Comparison of ENCODE assay signal across 8 mouse cellular contexts in the genomic region with DNA sequence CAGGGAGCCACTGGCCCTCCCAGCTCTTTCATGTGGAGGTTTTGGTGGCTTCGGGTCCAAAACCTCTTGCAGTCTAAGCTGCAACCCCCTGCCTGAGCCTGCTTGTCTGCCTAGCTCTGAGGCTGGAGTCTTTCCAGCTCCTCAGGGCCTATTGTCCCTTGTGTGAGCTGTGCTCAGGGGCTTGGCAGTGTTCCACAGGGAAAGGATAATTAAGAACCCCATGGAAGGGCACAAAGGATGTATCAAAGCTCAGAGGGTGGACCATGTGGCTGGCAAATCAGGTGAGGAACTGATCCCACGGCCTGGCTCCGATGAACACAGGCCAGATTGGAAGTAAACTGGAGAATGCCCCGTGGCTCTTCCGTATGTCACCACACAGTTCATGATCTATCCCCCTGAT. TPM values are rescaled to one million over a fixed set of nuclear protein-coding genes. Genes with fewer than 3 reads are reported as not detected.
A peak's percentile ranks its signal among the peaks of the same experiment; 100 is the strongest.
DNase-seq lines count a peak whose midpoint lies in the region; ATAC-seq and TF ChIP-seq lines count a peak whose summit lies in the region.

No protein-coding gene starts in this region.

- H3K36me3 ChIP-seq in forebrain, embryonic 13.5 days (ENCODE audit: poor library complexity, severe bottlenecking): no peaks in the 10 kb centered on the region
- no peaks in the 10 kb centered on the region for H3K36me3 ChIP-seq in intestine, embryonic 15.5 days
- H3K36me3 ChIP-seq in liver, postnatal 0 days (replicated peaks; ENCODE audit: insufficient read depth, low read length): 0 out of 2 replicates have a peak, but pooled peaks cover 3% of the 10 kb centered on the region

- TF ChIP-seq EP300 in liver, postnatal 0 days (IDR thresholded peaks at IDR 0.05; ENCODE audit: low read depth): no peak

- no peaks in the 10 kb centered on the region for H3K9me3 ChIP-seq in forebrain, embryonic 13.5 days (replicated peaks)
- no peaks in the 10 kb centered on the region for H3K9me3 ChIP-seq in intestine, embryonic 15.5 days
- H3K9me3 ChIP-seq in liver, postnatal 0 days (ENCODE audit: low read length): no peaks in the 10 kb centered on the region

- no peaks in the 10 kb centered on the region for H3K27me3 ChIP-seq in forebrain, embryonic 13.5 days
- H3K27me3 ChIP-seq in intestine, embryonic 15.5 days (replicated peaks): no peaks in the 10 kb centered on the region
- no peaks in the 10 kb centered on the region for H3K27me3 ChIP-seq in liver, postnatal 0 days (ENCODE audit: insufficient read depth, low read length)

- peaks cover 85% of the 10 kb centered on the region for H3K4me1 ChIP-seq in forebrain, embryonic 13.5 days
- peaks cover 84% of the 10 kb centered on the region for H3K4me1 ChIP-seq in intestine, embryonic 15.5 days (replicated peaks)
- peaks cover 61% of the 10 kb centered on the region for H3K4me1 ChIP-seq in liver, postnatal 0 days (ENCODE audit: insufficient read depth)

- TF ChIP-seq POLR2A in brain, embryonic 14.5 days (IDR thresholded peaks at IDR 0.05; ENCODE audit: borderline replicate concordance, extremely low read depth, insufficient read depth, insufficient read length, poor library complexity, severe bottlenecking): no peak

- H3K4me2 ChIP-seq in forebrain, embryonic 13.5 days: peak overlapping the region; percentile 38
- no peak overlapping the region for H3K4me2 ChIP-seq in intestine, embryonic 15.5 days (replicated peaks)
- H3K4me2 ChIP-seq in liver, postnatal 0 days (ENCODE audit: low read depth, low read length): no peak overlapping the region

- intact Hi-C loops in heart, postnatal 36 days (cut with DNase I): no loop called here

- peak; percentile 58 to 63 for DNase-seq in heart, adult 18-20 months
- DNase-seq in heart, postnatal 36 days: no peak
- peak; percentile 98 for DNase-seq in brain, embryonic 14.5 days (ENCODE audit: low read depth)
- no peak for DNase-seq in liver, postnatal 0 days
- no peak for DNase-seq in T-cell, adult 2 months (ENCODE audit: low spot score)

- no peak overlapping the region for H3K4me3 ChIP-seq in forebrain, embryonic 13.5 days
- no peak overlapping the region for H3K4me3 ChIP-seq in intestine, embryonic 15.5 days (replicated peaks)
- no peak overlapping the region for H3K4me3 ChIP-seq in liver, postnatal 0 days (ENCODE audit: low read depth, low read length)

- peak overlapping the region; percentile 43; the same call in 1 of the 2 replicates for H3K9ac ChIP-seq in forebrain, embryonic 13.5 days
- peak overlapping the region; percentile 17; the same call in 1 of the 2 replicates for H3K9ac ChIP-seq in intestine, embryonic 15.5 days
- peak overlapping the region; percentile 38; the same call in 1 of the 2 replicates for H3K9ac ChIP-seq in liver, postnatal 0 days (replicated peaks)

- 9% methylated on average over 5 of the region's 5 CpGs for WGBS in forebrain, embryonic 13.5 days
- 60% methylated on average over 5 of the region's 5 CpGs for WGBS in intestine, embryonic 15.5 days
- 80% methylated on average over 5 of the region's 5 CpGs for WGBS in liver, postnatal 0 days (ENCODE audit: insufficient replicate concordance)

- peak overlapping the region; percentile 97 for H3K27ac ChIP-seq in forebrain, embryonic 13.5 days
- peak overlapping the region; percentile 76 for H3K27ac ChIP-seq in intestine, embryonic 15.5 days
- peak overlapping the region; percentile 88 for H3K27ac ChIP-seq in liver, postnatal 0 days (ENCODE audit: low read depth)

- no peak for TF ChIP-seq CTCF in brain, embryonic 14.5 days (IDR thresholded peaks at IDR 0.05; ENCODE audit: borderline replicate concordance, extremely low read depth, insufficient read depth, insufficient read length)
- TF ChIP-seq CTCF in liver, postnatal 0 days (IDR thresholded peaks at IDR 0.05; ENCODE audit: low read depth): no peak

- peak; percentile 83 for ATAC-seq in forebrain, embryonic 13.5 days
- no peak for ATAC-seq in intestine, embryonic 15.5 days
- no peak for ATAC-seq in liver, postnatal 0 days
- no peak for ATAC-seq in inflammation-experienced regulatory T-cells, adult 6 months

RNA-seq across cellular contexts. Expression of gene Tpcn1, which starts 22.4 kb away (rescaled TPM):
- 10 to 100 TPM; 29.7 to 35.5 TPM for total RNA-seq in heart, adult 18-20 months (2021)
- total RNA-seq in heart, postnatal 36 days (2021): 10 to 100 TPM; 32.5 to 36.0 TPM
- polyA plus RNA-seq in brain, embryonic 14.5 days (2012; rRNA removed): 27.1 and 32.5 TPM in 2 replicates
- polyA plus RNA-seq in forebrain, embryonic 13.5 days (2015; fragmentation: Nextera tagmentation; extraction: Ambion mirVana): 14.8 and 15.8 TPM in 2 replicates
- polyA plus RNA-seq in intestine, embryonic 15.5 days (2015; fragmentation: Nextera tagmentation; extraction: Ambion mirVana): 25.3 and 26.8 TPM in 2 replicates
- 16.3 and 18.6 TPM in 2 replicates for polyA plus RNA-seq in liver, postnatal 0 days (2015; fragmentation: Nextera tagmentation; extraction: Ambion mirVana)
- polyA plus RNA-seq in inflammation-experienced regulatory T-cells, adult 6 months (2017; shearing (Covaris generic)): 10 to 100 TPM in 2 of 3 experiments, 1 to 10 TPM in 1; 6.4 to 15.8 (median 12.6) TPM

RNA-seq across cellular contexts. Expression of gene Iqcd, which starts 22.7 kb away (rescaled TPM):
- not detected for total RNA-seq in heart, adult 18-20 months (2021)
- total RNA-seq in heart, postnatal 36 days (2021): not detected
- 2.3 and 3.5 TPM in 2 replicates for polyA plus RNA-seq in brain, embryonic 14.5 days (2012; rRNA removed)
- polyA plus RNA-seq in forebrain, embryonic 13.5 days (2015; fragmentation: Nextera tagmentation; extraction: Ambion mirVana): 1.1 and 2.3 TPM in 2 replicates
- 0.28 and 0.40 TPM in 2 replicates for polyA plus RNA-seq in intestine, embryonic 15.5 days (2015; fragmentation: Nextera tagmentation; extraction: Ambion mirVana)
- polyA plus RNA-seq in liver, postnatal 0 days (2015; fragmentation: Nextera tagmentation; extraction: Ambion mirVana): 0.75 and 0.84 TPM in 2 replicates
- polyA plus RNA-seq in inflammation-experienced regulatory T-cells, adult 6 months (2017; shearing (Covaris generic)): under 1 TPM in 1 of 3 experiments, not detected in 2; 0.91 TPM

RNA-seq across cellular contexts. Expression of gene Rita1, which starts 46.3 kb away (rescaled TPM):
- total RNA-seq in heart, adult 18-20 months (2021): 10 to 100 TPM; 13.4 to 16.3 TPM
- 10 to 100 TPM; 15.0 to 17.1 TPM for total RNA-seq in heart, postnatal 36 days (2021)
- 32.8 and 38.1 TPM in 2 replicates for polyA plus RNA-seq in brain, embryonic 14.5 days (2012; rRNA removed)
- 19.0 TPM in 2 replicates for polyA plus RNA-seq in forebrain, embryonic 13.5 days (2015; fragmentation: Nextera tagmentation; extraction: Ambion mirVana)
- 10.6 and 11.4 TPM in 2 replicates for polyA plus RNA-seq in intestine, embryonic 15.5 days (2015; fragmentation: Nextera tagmentation; extraction: Ambion mirVana)
- 3.1 and 3.4 TPM in 2 replicates for polyA plus RNA-seq in liver, postnatal 0 days (2015; fragmentation: Nextera tagmentation; extraction: Ambion mirVana)
- polyA plus RNA-seq in inflammation-experienced regulatory T-cells, adult 6 months (2017; shearing (Covaris generic)): 1 to 10 TPM; 2.1 to 3.5 (median 3.2) TPM

RNA-seq across cellular contexts. Expression of gene Ddx54, which starts 46.4 kb away (rescaled TPM):
- total RNA-seq in heart, adult 18-20 months (2021): 10 to 100 TPM; 19.2 to 23.0 TPM
- total RNA-seq in heart, postnatal 36 days (2021): 10 to 100 TPM; 22.2 to 24.3 TPM
- polyA plus RNA-seq in brain, embryonic 14.5 days (2012; rRNA removed): 42.7 and 49.7 TPM in 2 replicates
- 45.3 and 48.0 TPM in 2 replicates for polyA plus RNA-seq in forebrain, embryonic 13.5 days (2015; fragmentation: Nextera tagmentation; extraction: Ambion mirVana)
- 47.5 and 49.3 TPM in 2 replicates for polyA plus RNA-seq in intestine, embryonic 15.5 days (2015; fragmentation: Nextera tagmentation; extraction: Ambion mirVana)
- 14.0 and 15.1 TPM in 2 replicates for polyA plus RNA-seq in liver, postnatal 0 days (2015; fragmentation: Nextera tagmentation; extraction: Ambion mirVana)
- polyA plus RNA-seq in inflammation-experienced regulatory T-cells, adult 6 months (2017; shearing (Covaris generic)): 10 to 100 TPM; 13.0 to 21.1 (median 13.4) TPM

RNA-seq across cellular contexts. Expression of gene Slc8b1, which starts 55.1 kb away (rescaled TPM):
- total RNA-seq in heart, adult 18-20 months (2021): 10 to 100 TPM in 1 of 2 experiments, 1 to 10 TPM in 1; 9.5 to 11.3 TPM
- 10 to 100 TPM; 12.5 to 13.9 TPM for total RNA-seq in heart, postnatal 36 days (2021)
- polyA plus RNA-seq in brain, embryonic 14.5 days (2012; rRNA removed): 3.1 and 3.5 TPM in 2 replicates
- polyA plus RNA-seq in forebrain, embryonic 13.5 days (2015; fragmentation: Nextera tagmentation; extraction: Ambion mirVana): 2.1 and 2.5 TPM in 2 replicates
- 6.2 and 6.6 TPM in 2 replicates for polyA plus RNA-seq in intestine, embryonic 15.5 days (2015; fragmentation: Nextera tagmentation; extraction: Ambion mirVana)
- polyA plus RNA-seq in liver, postnatal 0 days (2015; fragmentation: Nextera tagmentation; extraction: Ambion mirVana): 15.3 and 17.1 TPM in 2 replicates
- 10 to 100 TPM in 1 of 3 experiments, 1 to 10 TPM in 2; 6.1 to 14.5 (median 7.3) TPM for polyA plus RNA-seq in inflammation-experienced regulatory T-cells, adult 6 months (2017; shearing (Covaris generic))

Comparison
In these comparisons a context has a peak if more than half of its experiments do, and no peak if none do; other contexts are left out.
1. DNase-seq: peak in heart, adult 18-20 months (2 of 2) and brain, embryonic 14.5 days (single experiment); none in heart, postnatal 36 days (0 of 2), liver, postnatal 0 days (single experiment) and T-cell, adult 2 months (single experiment).
2. Peak in every context shown above with its lines, with median percentiles within 50 percentile points of each other: H3K27ac ChIP-seq and H3K9ac ChIP-seq.